Mouse (Mus musculus) stomach, embryonic 16.5 days (tissue): Measurements from ENCODE around the gene Foxn4. TPM values are rescaled to one million over a fixed set of nuclear protein-coding genes. Genes with fewer than 3 reads are reported as not detected.
A peak's percentile ranks its signal among the peaks of the same experiment; 100 is the strongest.

Source experiments
- ATAC-seq: fragments of 200-750 bp; cut with Nextera tagmentation; 2 replicates; pipeline ENCODE4 v1.8.0; 2017; ENCODE audit warnings: moderate number of reproducible peaks, moderate TSS enrichment; ENCODE audit not compliant: insufficient read depth, low FRiP score
- H3K27ac ChIP-seq: fragments of 300-500 bp; sonication (generic); 2 replicates; pipeline ENCODE4 v1.5.1; 2014; ENCODE audit warnings: low read length
- H3K27me3 ChIP-seq: fragments of 300-500 bp; sonication (generic); 2 replicates; pipeline ENCODE4 v1.6.1; 2014; ENCODE audit warnings: low read length, control low read depth, mixed read lengths; ENCODE audit not compliant: control insufficient read depth, insufficient read depth
- H3K36me3 ChIP-seq: fragments of 300-500 bp; sonication (generic); 2 replicates; pipeline ENCODE4 v1.6.1; 2014; ENCODE audit warnings: low read length; ENCODE audit not compliant: control insufficient read depth, insufficient read depth
- H3K4me1 ChIP-seq: fragments of 300-500 bp; sonication (generic); 2 replicates; pipeline ENCODE4 v1.6.1; 2014; ENCODE audit warnings: low read length, control low read depth, mixed read lengths; ENCODE audit not compliant: control insufficient read depth, insufficient read depth
- H3K4me2 ChIP-seq: fragments of 300-500 bp; sonication (generic); 2 replicates; pipeline ENCODE4 v1.6.1; 2014; ENCODE audit warnings: low read depth, low read length, mixed read lengths
- H3K4me3 ChIP-seq: fragments of 300-500 bp; sonication (generic); replicated peaks from 2 replicates; pipeline ENCODE4 v1.5.1; 2014; ENCODE audit warnings: mild to moderate bottlenecking, low read length
- H3K9ac ChIP-seq: fragments of 300-500 bp; sonication (generic); 2 replicates; pipeline ENCODE4 v1.6.1; 2014; ENCODE audit warnings: low read length
- H3K9me3 ChIP-seq: fragments of 300-500 bp; sonication (generic); replicated peaks from 2 replicates; pipeline ENCODE4 v1.6.1; 2016; ENCODE audit warnings: low read length, control low read depth; ENCODE audit not compliant: control insufficient read depth
- WGBS: fragments of 180-500 bp; shearing (Covaris S2); extraction: QIAGEN DNeasy Blood & Tissue Kit; methylation state at CpG from one replicate; pipeline ENCODE4 v1.1.7; 2014; 5-methylcytosine and 5-hydroxymethylcytosine counted together
- polyA plus RNA-seq: library from polyadenylated mRNA; unstranded; fragments of >200 nt; fragmentation: Nextera tagmentation; extraction: Ambion mirVana; gene quantifications from 2 replicates; pipeline ENCODE4 v1.2.1, GENCODE M21; 2015

Foxn4 gene
- polyA plus RNA-seq, 1 experiment from 2014 or later = 0.13 TPM

GRCm38 (mm10) chr5:114264030-114264459 lies 9.6 kb downstream of the Foxn4 start:
- Histone ChIP-seq H3K9ac (no peak overlapping the region), H3K4me2 (no peak overlapping the region), H3K4me1 (peaks cover 5% of the 10 kb centered on the region), H3K27ac (no peak overlapping the region), H3K36me3 (no peaks in the 10 kb centered on the region), H3K9me3 (no peaks in the 10 kb centered on the region), H3K4me3 (no peak overlapping the region), H3K27me3 (no peaks in the 10 kb centered on the region; the same call in 1 of the 2 replicates)
- WGBS = 77% methylated on average over 8 of the region's 8 CpGs
- no peak for ATAC-seq

- H3K4me2 ChIP-seq = no peak overlapping the region
- H3K9me3 ChIP-seq = no peaks in the 10 kb centered on the region
- no peak overlapping the region for H3K27ac ChIP-seq
- no peak overlapping the region for H3K4me3 ChIP-seq
- no peak overlapping the region for H3K9ac ChIP-seq
- H3K4me1 ChIP-seq = no peaks in the 10 kb centered on the region
- no peaks in the 10 kb centered on the region; the same call in 1 of the 2 replicates for H3K27me3 ChIP-seq
- no peaks in the 10 kb centered on the region for H3K36me3 ChIP-seq
- no peak for ATAC-seq
Measured at GRCm38 (mm10) chr5:114261494-114261893, 12.1 kb downstream of the Foxn4 start.

- no peak overlapping the region for H3K4me3 ChIP-seq
- H3K36me3 ChIP-seq = no peaks in the 10 kb centered on the region
- no peak overlapping the region for H3K27ac ChIP-seq
- no peak overlapping the region for H3K4me2 ChIP-seq
- no peak overlapping the region for H3K9ac ChIP-seq
- WGBS = 61% methylated on average over 10 of the region's 10 CpGs
- no peaks in the 10 kb centered on the region for H3K9me3 ChIP-seq
- no peaks in the 10 kb centered on the region for H3K4me1 ChIP-seq
- no peak for ATAC-seq
- no peaks in the 10 kb centered on the region; the same call in 1 of the 2 replicates for H3K27me3 ChIP-seq
Measured at GRCm38 (mm10) chr5:114259495-114259894, 14.1 kb downstream of the Foxn4 start.

- Histone ChIP-seq H3K4me2 (peak overlapping the region; percentile 45), H3K36me3 (no peaks in the 10 kb centered on the region), H3K9me3 (no peaks in the 10 kb centered on the region), H3K4me1 (0 out of 2 replicates have a peak, but pooled peaks cover 3% of the 10 kb centered on the region), H3K27ac (no peak overlapping the region), H3K9ac (peak overlapping the region; percentile 54), H3K27me3 (no peaks in the 10 kb centered on the region), H3K4me3 (no peak overlapping the region)
- ATAC-seq = peak; percentile 52; the same call in 1 of the 2 replicates
- WGBS = 17% methylated on average over 14 of the region's 14 CpGs
Measured at GRCm38 (mm10) chr5:114248174-114248589, 25.4 kb downstream of the Foxn4 start.

GRCm38 (mm10) chr5:114246465-114246864 lies 27.1 kb downstream of the Foxn4 start:
- Histone ChIP-seq H3K9me3 (no peaks in the 10 kb centered on the region), H3K4me3 (no peak overlapping the region), H3K4me2 (no peak overlapping the region), H3K36me3 (no peaks in the 10 kb centered on the region), H3K27me3 (no peaks in the 10 kb centered on the region), H3K27ac (no peak overlapping the region), H3K4me1 (0 out of 2 replicates have a peak, but pooled peaks cover 3% of the 10 kb centered on the region), H3K9ac (no peak overlapping the region)
- 72% methylated on average over 7 of the region's 7 CpGs for WGBS
- no peak for ATAC-seq

- no peak for ATAC-seq
- H3K27me3 ChIP-seq = no peaks in the 10 kb centered on the region
- no peaks in the 10 kb centered on the region for H3K9me3 ChIP-seq
- no peak overlapping the region for H3K9ac ChIP-seq
- no peak overlapping the region for H3K4me2 ChIP-seq
- H3K4me1 ChIP-seq = no peaks in the 10 kb centered on the region
- no peaks in the 10 kb centered on the region for H3K36me3 ChIP-seq
- 49% methylated on average over 14 of the region's 14 CpGs for WGBS
- no peak overlapping the region for H3K27ac ChIP-seq
- H3K4me3 ChIP-seq = no peak overlapping the region
Measured at GRCm38 (mm10) chr5:114239737-114240136, 33.9 kb downstream of the Foxn4 start.

GRCm38 (mm10) chr5:114238924-114239323 lies 34.7 kb downstream of the Foxn4 start:
- no peaks in the 10 kb centered on the region for H3K9me3 ChIP-seq
- ATAC-seq = no peak
- H3K27ac ChIP-seq = no peak overlapping the region
- WGBS = 19% methylated on average over 7 of the region's 7 CpGs
- H3K4me1 ChIP-seq = no peaks in the 10 kb centered on the region
- peak overlapping the region; percentile 11; the same call in 1 of the 2 replicates for H3K4me2 ChIP-seq
- H3K27me3 ChIP-seq = no peaks in the 10 kb centered on the region
- no peak overlapping the region for H3K9ac ChIP-seq
- no peaks in the 10 kb centered on the region for H3K36me3 ChIP-seq
- no peak overlapping the region for H3K4me3 ChIP-seq

GRCm38 (mm10) chr5:114228901-114229300 lies 44.7 kb downstream of the Foxn4 start:
- Histone ChIP-seq H3K27ac (no peak overlapping the region), H3K4me2 (no peak overlapping the region), H3K36me3 (no peaks in the 10 kb centered on the region), H3K27me3 (no peaks in the 10 kb centered on the region), H3K4me3 (no peak overlapping the region), H3K4me1 (no peaks in the 10 kb centered on the region), H3K9ac (no peak overlapping the region), H3K9me3 (peaks cover 9% of the 10 kb centered on the region)
- no peak for ATAC-seq
- WGBS = 66% methylated on average over 5 of the region's 5 CpGs

- 93% methylated on average over 7 of the region's 7 CpGs for WGBS
- H3K4me2 ChIP-seq = no peak overlapping the region
- no peak overlapping the region for H3K4me3 ChIP-seq
- H3K4me1 ChIP-seq = no peaks in the 10 kb centered on the region
- no peaks in the 10 kb centered on the region for H3K27me3 ChIP-seq
- ATAC-seq = no peak
- H3K9me3 ChIP-seq = peaks cover 9% of the 10 kb centered on the region
- H3K27ac ChIP-seq = no peak overlapping the region
- H3K36me3 ChIP-seq = no peaks in the 10 kb centered on the region
- no peak overlapping the region for H3K9ac ChIP-seq
Measured at GRCm38 (mm10) chr5:114226051-114226450, 47.6 kb downstream of the Foxn4 start.
